Mouse (Mus musculus): Measurements from ENCODE around the gene Sptbn4.
A peak's percentile ranks its signal among the peaks of the same experiment; 100 is the strongest.
"Not testable (repeated sequence)": the region's sequence is repeated elsewhere in the genome, so short reads cannot be mapped to it uniquely, and the experiment has no call there.

Sptbn4 gene

GRCm38 (mm10) chr7:27447419-27448286 lies at the start of gene Sptbn4, which contains the start of gene Blvrb:
Sptbn4 (minus strand) TSS chr7:27447686.
Blvrb (plus strand) TSS chr7:27447978.
- DNase-seq (ENCODE audit: low spot score in 2 of 2): peak; percentile 98 to 99

- DNase-seq (ENCODE audit: low spot score in 2 of 2): not testable (repeated sequence)
Observed at GRCm38 (mm10) chr7:27494659-27495367, 47.3 kb upstream of the Sptbn4 start.

GRCm38 (mm10) chr7:27493450-27493849 lies 46.0 kb upstream of the Sptbn4 start:
- DNase-seq (ENCODE audit: low spot score in 2 of 2): no peak

GRCm38 (mm10) chr7:27493022-27493421 lies 45.5 kb upstream of the Sptbn4 start:
- DNase-seq (ENCODE audit: low spot score in 2 of 2): no peak

- DNase-seq (ENCODE audit: low spot score in 2 of 2): no peak
Observed at GRCm38 (mm10) chr7:27491856-27492255, 44.4 kb upstream of the Sptbn4 start.

GRCm38 (mm10) chr7:27490543-27491329 lies 43.2 kb upstream of the Sptbn4 start:
- DNase-seq (ENCODE audit: low spot score in 2 of 2): peak; percentile 71 to 72

- DNase-seq (ENCODE audit: low spot score in 2 of 2): no peak
Observed at GRCm38 (mm10) chr7:27490227-27490542, 42.7 kb upstream of the Sptbn4 start.

- DNase-seq (ENCODE audit: low spot score in 2 of 2): no peak
Observed at GRCm38 (mm10) chr7:27489270-27489869, 41.9 kb upstream of the Sptbn4 start.

- DNase-seq (ENCODE audit: low spot score in 2 of 2): peak; percentile 51 to 65
Observed at GRCm38 (mm10) chr7:27487740-27488268, 40.3 kb upstream of the Sptbn4 start.

GRCm38 (mm10) chr7:27486770-27487697 lies 39.5 kb upstream of the Sptbn4 start, which contains the start of gene Sertad1:
Sertad1 (plus strand) TSS chr7:27486910.
- peak; percentile 99 for DNase-seq (ENCODE audit: low spot score in 2 of 2)

GRCm38 (mm10) chr7:27486102-27486769 lies 38.8 kb upstream of the Sptbn4 start:
- no peak for DNase-seq (ENCODE audit: low spot score in 2 of 2)

- no peak for DNase-seq (ENCODE audit: low spot score in 2 of 2)
Observed at GRCm38 (mm10) chr7:27483860-27484259, 36.4 kb upstream of the Sptbn4 start.

- peak; percentile 55 to 64 for DNase-seq (ENCODE audit: low spot score in 2 of 2)
Observed at GRCm38 (mm10) chr7:27481627-27481969, 34.1 kb upstream of the Sptbn4 start.

GRCm38 (mm10) chr7:27480927-27481626 lies 33.6 kb upstream of the Sptbn4 start:
- DNase-seq (ENCODE audit: low spot score in 2 of 2): no peak

GRCm38 (mm10) chr7:27480506-27480905 lies 33.0 kb upstream of the Sptbn4 start:
- DNase-seq (ENCODE audit: low spot score in 2 of 2): no peak

- no peak for DNase-seq (ENCODE audit: low spot score in 2 of 2)
Observed at GRCm38 (mm10) chr7:27479750-27480149, 32.3 kb upstream of the Sptbn4 start.

GRCm38 (mm10) chr7:27478561-27478960 lies 31.1 kb upstream of the Sptbn4 start:
- no peak for DNase-seq (ENCODE audit: low spot score in 2 of 2)

GRCm38 (mm10) chr7:27476098-27476635 lies 28.7 kb upstream of the Sptbn4 start:
- no peak for DNase-seq (ENCODE audit: low spot score in 2 of 2)

- DNase-seq (ENCODE audit: low spot score in 2 of 2): no peak
Observed at GRCm38 (mm10) chr7:27475596-27475995, 28.1 kb upstream of the Sptbn4 start.
